Mouse (Mus musculus) bone marrow, adult 2 months (tissue): Measurements from ENCODE around the gene Olfr221.

Experiments
- CTCF ChIP-seq: fragments of 200-500 bp; IDR thresholded peaks from 2 replicates; pipeline ENCODE4 v1.5.1; 2011; ENCODE audit warnings: low read length, control low read depth; ENCODE audit not compliant: control insufficient read depth, insufficient read depth
- POLR2A ChIP-seq: fragments of 200-500 bp; IDR thresholded peaks from 2 replicates; pipeline ENCODE4 v1.6.1; 2011; ENCODE audit warnings: low read depth, mild to moderate bottlenecking, control low read depth, low read length, borderline replicate concordance; ENCODE audit not compliant: control insufficient read depth

GRCm38 (mm10) chr14:52014761-52015311, 27.4 kb downstream of the Olfr221 start:
- TF ChIP-seq CTCF, result no peak
- peak; percentile 49; the same call in 1 of the 2 replicates for TF ChIP-seq POLR2A
